Mouse (Mus musculus) liver, embryonic 11.5 days (tissue): ENCODE results near the gene Cdk19. TPM values are rescaled to one million over a fixed set of nuclear protein-coding genes. Genes with fewer than 3 reads are reported as not detected.
A peak's percentile ranks its signal among the peaks of the same experiment; 100 is the strongest.
"Not testable (repeated sequence)": the region's sequence is repeated elsewhere in the genome, so short reads cannot be mapped to it uniquely, and the experiment has no call there.

ENCODE experiments used
- ATAC-seq: fragments of 200-750 bp; cut with Nextera tagmentation; replicated peaks from 2 replicates; pipeline ENCODE4 v1.8.0; 2017; ENCODE audit warnings: moderate number of reproducible peaks, mild to moderate bottlenecking, moderate TSS enrichment, moderate library complexity; ENCODE audit not compliant: low FRiP score
- DNase-seq: peaks from one replicate; pipeline ENCODE4 v3.0.0-alpha.2; 2017; ENCODE audit warnings: low spot score
- H3K27ac ChIP-seq: fragments of 300-500 bp; sonication (generic); 2 replicates; pipeline ENCODE4 v1.5.1; 2014; ENCODE audit warnings: mild to moderate bottlenecking, low read depth, low read length, control low read depth
- H3K27me3 ChIP-seq: fragments of 300-500 bp; sonication (generic); replicated peaks from 2 replicates; pipeline ENCODE4 v1.6.1; 2014; ENCODE audit warnings: low read length, mixed read lengths; ENCODE audit not compliant: control insufficient read depth, insufficient read depth
- H3K36me3 ChIP-seq: fragments of 300-500 bp; sonication (generic); 2 replicates; pipeline ENCODE4 v1.6.1; 2014; ENCODE audit warnings: mild to moderate bottlenecking, low read length, moderate library complexity, mixed read lengths; ENCODE audit not compliant: control insufficient read depth, insufficient read depth
- H3K4me1 ChIP-seq: fragments of 300-500 bp; sonication (generic); replicated peaks from 2 replicates; pipeline ENCODE4 v1.6.1; 2014; ENCODE audit warnings: low read length, mixed read lengths; ENCODE audit not compliant: control insufficient read depth, insufficient read depth
- H3K4me2 ChIP-seq: fragments of 300-500 bp; sonication (generic); 2 replicates; pipeline ENCODE4 v1.6.1; 2014; ENCODE audit warnings: mild to moderate bottlenecking, control low read depth, moderate library complexity
- H3K4me3 ChIP-seq: fragments of 300-500 bp; sonication (generic); 2 replicates; pipeline ENCODE4 v1.5.1; 2014; ENCODE audit warnings: low read depth, low read length, control low read depth
- H3K9ac ChIP-seq: fragments of 300-500 bp; sonication (generic); 2 replicates; pipeline ENCODE4 v1.6.1; 2014; ENCODE audit warnings: low read depth, low read length, control low read depth
- H3K9me3 ChIP-seq: fragments of 300-500 bp; sonication (generic); 2 replicates; pipeline ENCODE4 v1.6.1; 2016; ENCODE audit warnings: low read length, inconsistent platforms, mixed read lengths; ENCODE audit not compliant: control insufficient read depth
- WGBS: fragments of 180-500 bp; shearing (Covaris S2); extraction: QIAGEN DNeasy Blood & Tissue Kit; methylation state at CpG from one replicate; pipeline ENCODE4 v1.1.7; 2014; 5-methylcytosine and 5-hydroxymethylcytosine counted together
- polyA plus RNA-seq: library from polyadenylated mRNA; unstranded; fragments of >200 nt; fragmentation: Nextera tagmentation; extraction: Ambion mirVana; gene quantifications from 2 replicates; pipeline ENCODE4 v1.2.1, GENCODE M21; 2014

Gene Cdk19
- polyA plus RNA-seq, 1 experiment from 2014 or later = 4.6 TPM

DNA sequence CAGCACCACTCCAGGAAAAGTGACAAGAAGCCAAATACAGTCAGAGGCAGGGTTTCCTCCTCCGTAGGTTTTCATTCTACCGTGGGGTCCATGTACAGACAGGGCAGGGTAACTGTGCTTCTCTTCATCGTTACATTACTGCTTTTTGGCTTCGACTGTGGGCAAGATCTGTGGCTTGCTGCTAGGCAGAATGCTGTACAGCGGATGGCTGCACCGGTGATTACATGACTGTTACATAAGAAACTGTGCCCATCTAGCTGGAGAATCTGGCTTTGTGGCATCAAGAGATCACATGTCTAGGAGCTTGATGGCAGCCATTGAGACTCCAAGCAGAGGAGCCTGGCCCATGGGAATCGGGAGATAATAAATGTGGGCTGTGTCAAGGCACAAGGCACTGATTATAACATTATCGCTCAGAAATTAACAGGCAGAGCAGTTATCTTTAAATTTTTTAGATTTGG, 187.0 kb downstream of the Cdk19 start:
- H3K4me2 ChIP-seq = no peak overlapping the region
- 0 out of 2 replicates have a peak overlapping the region, but pooled peaks have one; percentile 26 for H3K9ac ChIP-seq
- DNase-seq = no peak
- ATAC-seq = no peak
- H3K27me3 ChIP-seq = no peaks in the 10 kb centered on the region
- H3K36me3 ChIP-seq = no peaks in the 10 kb centered on the region
- 47% methylated on average over 8 of the region's 8 CpGs for WGBS
- no peak overlapping the region for H3K4me3 ChIP-seq
- H3K9me3 ChIP-seq = no peaks in the 10 kb centered on the region
- H3K27ac ChIP-seq = no peak overlapping the region
- H3K4me1 ChIP-seq = peaks cover 18% of the 10 kb centered on the region

DNA sequence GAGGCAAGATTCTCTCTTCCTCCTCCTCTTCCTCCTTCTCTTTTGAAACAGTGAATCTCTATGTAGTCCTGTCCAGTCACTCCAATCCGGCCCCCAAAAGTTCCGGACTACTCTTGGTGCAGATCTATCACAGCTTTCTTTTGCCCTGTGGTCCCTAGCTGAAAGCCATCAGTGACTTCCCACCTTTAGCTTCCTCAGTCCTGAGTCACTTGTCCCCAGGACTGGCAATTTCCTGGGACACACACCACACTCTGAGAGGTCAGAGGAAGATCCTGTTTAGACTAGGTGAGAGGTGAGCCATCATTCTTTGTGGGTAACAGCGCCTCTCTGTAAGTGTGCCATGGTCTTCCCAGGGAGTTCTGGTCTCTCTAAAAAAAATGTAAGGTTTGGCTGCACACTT, 187.6 kb downstream of the Cdk19 start:
- H3K4me3 ChIP-seq = no peak overlapping the region
- H3K9ac ChIP-seq = no peak overlapping the region
- H3K27me3 ChIP-seq = no peaks in the 10 kb centered on the region
- no peak overlapping the region for H3K4me2 ChIP-seq
- peaks cover 18% of the 10 kb centered on the region for H3K4me1 ChIP-seq
- no peaks in the 10 kb centered on the region for H3K36me3 ChIP-seq
- no peak for DNase-seq
- H3K9me3 ChIP-seq = no peaks in the 10 kb centered on the region
- no peak overlapping the region for H3K27ac ChIP-seq
- ATAC-seq = no peak
- whole genome bisulfite sequencing = 71% methylated on average over 3 of the region's 3 CpGs

DNA sequence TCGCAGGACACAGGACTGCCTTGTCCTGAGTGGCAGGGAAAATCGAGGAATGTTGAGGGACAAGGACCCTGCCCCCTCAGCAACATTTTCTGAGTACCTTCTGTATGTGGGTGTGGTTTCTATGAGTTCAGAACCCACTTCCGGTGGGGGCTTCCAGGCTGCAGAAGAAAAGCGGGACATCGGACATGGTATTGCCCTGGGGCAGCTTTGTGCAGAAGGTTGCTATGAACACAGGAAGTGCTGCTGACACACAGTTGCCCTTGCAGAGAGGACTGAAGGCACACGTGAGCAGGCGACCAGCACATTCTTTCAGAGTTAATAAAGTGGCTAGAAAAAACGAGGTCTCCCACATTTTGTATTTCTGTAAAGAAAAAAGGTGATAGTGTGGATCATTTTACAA, 188.2 kb downstream of the Cdk19 start:
- no peak overlapping the region for H3K9ac ChIP-seq
- no peak for ATAC-seq
- H3K4me1 ChIP-seq = peaks cover 18% of the 10 kb centered on the region
- H3K27ac ChIP-seq = no peak overlapping the region
- peak overlapping the region; percentile 21 for H3K4me2 ChIP-seq
- no peak overlapping the region for H3K4me3 ChIP-seq
- H3K27me3 ChIP-seq = no peaks in the 10 kb centered on the region
- no peaks in the 10 kb centered on the region for H3K36me3 ChIP-seq
- H3K9me3 ChIP-seq = no peaks in the 10 kb centered on the region
- no peak for DNase-seq
- 26% methylated on average over 8 of the region's 8 CpGs for WGBS

DNA sequence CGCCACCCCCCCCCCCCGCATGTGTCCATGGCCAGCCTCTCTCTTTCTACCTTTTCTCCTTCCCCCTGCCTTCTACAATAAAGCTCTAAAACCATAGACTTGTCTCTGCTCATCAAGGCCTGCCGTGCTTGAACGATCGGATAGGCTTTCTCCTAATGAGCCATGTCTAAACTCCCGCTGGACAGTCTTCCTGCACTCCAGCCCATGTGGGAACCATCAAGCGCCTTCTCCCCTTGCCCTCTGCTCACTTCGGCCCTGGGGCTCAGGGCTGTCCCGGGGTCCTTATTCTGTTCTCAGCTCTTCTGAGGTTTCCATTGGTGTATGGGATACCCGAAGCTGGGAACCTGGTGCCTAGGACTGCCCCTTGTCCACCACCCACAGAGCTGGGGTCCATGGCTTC, 189.3 kb downstream of the Cdk19 start:
- no peak overlapping the region for H3K9ac ChIP-seq
- 81% methylated on average over 8 of the region's 10 CpGs for WGBS
- ATAC-seq = no peak

DNA sequence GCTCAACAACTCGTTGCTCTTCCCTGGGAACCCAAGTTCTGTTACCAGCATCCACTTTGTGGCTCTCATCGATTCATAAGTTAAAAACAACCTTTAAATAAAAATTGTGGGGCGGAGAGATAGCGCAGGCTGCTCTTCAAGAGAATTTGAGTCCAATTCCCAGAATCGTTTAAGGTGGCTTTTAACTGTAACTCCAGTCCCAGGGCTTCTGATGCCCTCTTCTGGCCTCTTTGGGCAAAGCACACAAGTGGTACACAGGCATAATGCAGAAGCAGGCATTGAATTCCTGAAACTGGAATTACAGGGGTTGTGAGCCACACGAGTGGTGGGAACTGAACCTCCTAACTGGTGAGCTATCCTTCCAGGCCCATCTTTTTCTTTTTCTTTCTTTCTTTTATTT, 190.3 kb downstream of the Cdk19 start:
- 40% methylated on average over 6 of the region's 6 CpGs for WGBS
- H3K36me3 ChIP-seq = no peaks in the 10 kb centered on the region
- peak; percentile 53; the same call in 1 of the 2 replicates for ATAC-seq
- H3K9me3 ChIP-seq = no peaks in the 10 kb centered on the region
- no peak overlapping the region for H3K9ac ChIP-seq
- H3K27ac ChIP-seq = no peak overlapping the region
- no peaks in the 10 kb centered on the region for H3K27me3 ChIP-seq
- no peak for DNase-seq
- peaks cover 18% of the 10 kb centered on the region for H3K4me1 ChIP-seq
- peak overlapping the region; percentile 25; the same call in 1 of the 2 replicates for H3K4me2 ChIP-seq
- no peak overlapping the region for H3K4me3 ChIP-seq

More for the DNA sequence above, 189.3 kb downstream of the Cdk19 start:
- H3K9me3 ChIP-seq = no peaks in the 10 kb centered on the region
- H3K36me3 ChIP-seq = no peaks in the 10 kb centered on the region
- no peak overlapping the region for H3K27ac ChIP-seq
- no peak overlapping the region for H3K4me3 ChIP-seq
- H3K4me2 ChIP-seq = no peak overlapping the region
- H3K4me1 ChIP-seq = peaks cover 18% of the 10 kb centered on the region
- no peaks in the 10 kb centered on the region for H3K27me3 ChIP-seq
- DNase-seq = no peak

DNA sequence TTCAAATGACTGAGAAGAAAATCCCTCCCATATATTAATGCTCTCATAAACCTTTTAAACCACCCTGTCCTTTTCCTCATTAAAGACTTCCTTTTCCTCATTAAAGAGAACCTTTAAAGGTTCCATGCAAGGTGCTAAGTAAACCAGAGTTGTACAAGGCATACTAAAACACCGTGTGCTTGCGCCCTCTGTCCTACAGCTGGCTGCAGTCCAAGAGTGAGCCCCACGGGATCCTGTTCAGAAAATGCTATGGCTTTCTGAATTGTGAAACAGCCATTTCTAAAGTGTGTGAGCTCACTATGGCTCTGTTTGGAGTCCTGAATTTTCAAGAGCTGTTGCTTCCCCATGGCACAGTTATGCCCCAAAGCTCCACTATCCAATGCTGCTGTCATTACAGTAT, 191.3 kb downstream of the Cdk19 start:
- H3K9me3 ChIP-seq = no peaks in the 10 kb centered on the region
- no peak overlapping the region for H3K9ac ChIP-seq
- ATAC-seq (no peak), DNase-seq (no peak)
- no peak overlapping the region for H3K4me3 ChIP-seq
- peaks cover 18% of the 10 kb centered on the region for H3K4me1 ChIP-seq
- H3K27me3 ChIP-seq = no peaks in the 10 kb centered on the region
- no peak overlapping the region for H3K27ac ChIP-seq
- no peak overlapping the region for H3K4me2 ChIP-seq
- no peaks in the 10 kb centered on the region for H3K36me3 ChIP-seq
- WGBS = 83% methylated on average over 3 of the region's 3 CpGs

DNA sequence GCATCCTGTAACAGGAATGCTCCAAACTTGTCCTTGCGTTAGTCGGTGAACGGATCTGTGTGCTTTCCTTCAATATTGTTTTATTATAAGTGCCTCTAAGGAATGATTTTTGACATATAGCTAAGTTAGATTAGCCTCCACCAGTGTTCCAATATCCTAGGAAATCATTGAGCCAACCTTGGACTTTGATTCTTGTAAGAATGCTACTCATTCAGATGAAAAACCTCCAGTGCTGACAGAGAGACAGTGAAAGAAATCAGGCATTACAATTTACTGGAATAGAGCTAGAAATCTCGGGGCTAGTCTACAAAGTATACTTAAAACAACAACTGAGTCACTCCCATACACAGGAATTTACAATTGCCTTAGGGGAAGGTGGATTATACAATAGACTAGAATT, 193.2 kb downstream of the Cdk19 start:
- H3K27ac ChIP-seq, H3K36me3 ChIP-seq, H3K9ac ChIP-seq, DNase-seq, H3K27me3 ChIP-seq, ATAC-seq, H3K4me1 ChIP-seq, H3K4me3 ChIP-seq, H3K4me2 ChIP-seq, H3K9me3 ChIP-seq: not testable (repeated sequence)
- WGBS = 89% methylated on average over 4 of the region's 4 CpGs

Other genes with a start within 250 kb of the Cdk19 start
- 46.9 and 49.2 TPM in 2 replicates for gene Slc16a10, start 197.3 kb upstream of the Cdk19 start, polyA plus RNA-seq
- gene Rpf2, start 92.5 kb upstream of the Cdk19 start, polyA plus RNA-seq = 109 and 113 TPM in 2 replicates
- gene Gtf3c6, start 81.5 kb upstream of the Cdk19 start, polyA plus RNA-seq = 89.0 and 117 TPM in 2 replicates
- 130 and 136 TPM in 2 replicates for gene Amd1, start 37.4 kb upstream of the Cdk19 start, polyA plus RNA-seq
- gene Slc22a16, start 230.8 kb downstream of the Cdk19 start, polyA plus RNA-seq = not detected in 2 replicates